Mouse (Mus musculus) ES-E14 (cell line): ENCODE data around the gene Vps45.

Source experiments
- CHD2 ChIP-seq: IDR thresholded peaks from 2 replicates; pipeline ENCODE4 v1.6.1; 2014; ENCODE audit warnings: mild to moderate bottlenecking, low read depth, low read length, inconsistent platforms
- HCFC1 ChIP-seq: IDR thresholded peaks from 2 replicates; pipeline ENCODE4 v1.6.1; 2012; ENCODE audit warnings: low read length, inconsistent platforms, borderline replicate concordance; ENCODE audit not compliant: insufficient read depth
- MAFK ChIP-seq: IDR thresholded peaks from 2 replicates; pipeline ENCODE4 v1.6.1; 2014; ENCODE audit warnings: mild to moderate bottlenecking, low read depth, low read length, inconsistent platforms; ENCODE audit not compliant: insufficient read depth
- ZC3H11A ChIP-seq: IDR thresholded peaks from 2 replicates; pipeline ENCODE4 v1.6.1; 2012; ENCODE audit warnings: low read depth, mild to moderate bottlenecking, inconsistent platforms, low read length, borderline replicate concordance
- ZNF384 ChIP-seq: IDR thresholded peaks from 2 replicates; pipeline ENCODE4 v1.6.1; 2012; ENCODE audit warnings: low read depth, low read length, inconsistent platforms

DNA sequence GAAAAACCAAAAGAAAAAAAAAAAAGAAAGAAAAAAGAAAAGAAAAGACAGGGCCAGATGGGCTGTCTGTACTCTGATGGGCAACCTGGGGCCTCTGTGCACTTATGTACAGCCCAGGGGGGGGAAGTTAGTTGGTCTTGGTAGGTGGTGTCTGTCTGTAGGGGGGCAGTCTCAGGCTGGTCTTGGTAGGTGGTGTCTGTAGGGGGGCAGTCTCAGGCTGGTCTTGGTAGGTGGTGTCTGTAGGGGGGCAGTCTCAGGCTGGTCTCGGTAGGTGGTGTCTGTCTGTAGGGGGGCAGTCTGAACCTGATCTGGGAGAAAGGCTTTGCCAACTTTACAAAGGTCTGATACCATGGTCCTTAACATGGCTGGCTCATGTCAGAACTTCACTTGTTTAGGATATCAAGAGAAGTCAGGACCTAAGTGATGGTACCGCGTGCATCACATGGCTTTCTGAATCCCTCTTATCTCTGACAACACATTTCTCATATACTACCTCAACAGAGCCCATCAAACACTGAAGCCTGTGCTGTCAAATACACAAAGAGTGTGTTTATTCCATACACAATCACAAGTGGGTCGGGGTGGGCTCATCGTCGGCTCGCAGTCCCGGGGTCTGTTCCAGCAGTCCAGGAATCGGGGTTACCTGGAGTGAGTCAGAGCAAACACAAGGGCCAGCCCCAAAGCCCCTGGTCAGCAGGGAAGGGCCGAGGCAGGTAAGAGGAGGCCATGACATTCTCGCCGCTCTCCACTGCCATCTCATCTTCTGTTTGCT lies 58.8 kb downstream of the Vps45 start:
- TF ChIP-seq CHD2 (no peak), MAFK (no peak), ZC3H11A (no peak), ZNF384 (no peak), HCFC1 (no peak)
